Mouse (Mus musculus) fibroblast of lung, adult 2 months (primary cell): ENCODE measurements around the gene Otop2.

Experiments
- DNase-seq: peaks from one replicate; pipeline ENCODE4 v3.0.0-alpha.2; 2011; ENCODE audit warnings: low read depth

Gene Otop2

DNA sequence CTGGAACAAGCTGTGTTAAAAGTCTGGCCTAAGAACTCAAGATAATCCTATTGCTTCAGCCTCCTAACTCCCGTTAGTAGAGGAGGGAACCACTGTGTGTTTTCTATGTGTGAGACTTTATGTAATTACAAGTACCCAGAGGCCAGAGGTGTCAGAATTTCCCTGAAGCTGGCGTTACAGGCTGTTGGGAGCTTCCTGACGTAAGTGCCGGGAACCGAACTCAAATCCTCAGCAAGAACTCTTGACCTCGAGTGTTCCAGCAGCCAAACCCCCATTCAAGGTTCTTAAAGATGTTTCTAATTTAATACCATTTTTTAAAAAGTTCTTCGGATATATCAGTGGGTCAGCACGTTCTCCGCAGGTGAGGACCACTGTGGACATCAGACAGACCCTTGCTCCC is 74.3 kb downstream of the Otop2 start:
- no peak for DNase-seq
